Mouse (Mus musculus) heart, postnatal 0 days (tissue): ENCODE data around the gene Srsf2.

Experiments
- CTCF ChIP-seq: IDR thresholded peaks from 2 replicates; pipeline ENCODE4 v1.5.1; 2016; ENCODE audit warnings: antibody characterized with exemption, control low read depth, low read depth
- EP300 ChIP-seq: IDR thresholded peaks from 2 replicates; pipeline ENCODE4 v1.6.1; 2016; ENCODE audit warnings: antibody characterized with exemption, low read depth

DNA sequence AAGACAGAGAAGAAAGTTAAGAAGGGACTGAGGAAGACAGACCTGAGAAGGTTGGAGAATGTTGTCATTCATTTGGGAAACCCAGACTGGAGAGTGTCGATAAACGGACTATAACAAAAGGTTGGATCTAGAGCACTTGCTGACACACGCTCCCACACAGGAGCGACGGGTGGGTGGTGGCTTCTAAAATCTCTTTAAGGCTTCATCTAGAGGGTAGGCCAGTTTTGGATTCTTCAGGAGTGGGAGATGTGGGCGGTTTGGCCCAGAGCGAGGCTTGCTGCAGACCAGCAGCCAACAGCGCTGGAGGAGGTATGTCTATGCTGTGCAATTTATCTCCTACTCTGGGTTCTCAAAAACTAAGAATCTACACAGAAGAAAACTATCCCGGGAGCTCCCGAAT, 30.3 kb downstream of the Srsf2 start:
- TF ChIP-seq EP300 (no peak), CTCF (no peak)
